Mouse (Mus musculus) frontal cortex, postnatal 25 days (tissue): ENCODE measurements around the gene Rex1bd.
A peak's percentile ranks its signal among the peaks of the same experiment; 100 is the strongest.
"Not testable (repeated sequence)": the region's sequence is repeated elsewhere in the genome, so short reads cannot be mapped to it uniquely, and the experiment has no call there.

ENCODE experiments used
- DNase-seq, 2 experiments: peaks; one replicate each; pipeline ENCODE4 v3.0.0; 2022; ENCODE audit warnings: low spot score in 2 of 2

Rex1bd gene

GRCm38 (mm10) chr8:70529299-70529698 is 22.7 kb upstream of the Rex1bd start:
- DNase-seq, result no peak

- DNase-seq, result no peak
Observed at GRCm38 (mm10) chr8:70528182-70528797, 21.7 kb upstream of the Rex1bd start.

DNA sequence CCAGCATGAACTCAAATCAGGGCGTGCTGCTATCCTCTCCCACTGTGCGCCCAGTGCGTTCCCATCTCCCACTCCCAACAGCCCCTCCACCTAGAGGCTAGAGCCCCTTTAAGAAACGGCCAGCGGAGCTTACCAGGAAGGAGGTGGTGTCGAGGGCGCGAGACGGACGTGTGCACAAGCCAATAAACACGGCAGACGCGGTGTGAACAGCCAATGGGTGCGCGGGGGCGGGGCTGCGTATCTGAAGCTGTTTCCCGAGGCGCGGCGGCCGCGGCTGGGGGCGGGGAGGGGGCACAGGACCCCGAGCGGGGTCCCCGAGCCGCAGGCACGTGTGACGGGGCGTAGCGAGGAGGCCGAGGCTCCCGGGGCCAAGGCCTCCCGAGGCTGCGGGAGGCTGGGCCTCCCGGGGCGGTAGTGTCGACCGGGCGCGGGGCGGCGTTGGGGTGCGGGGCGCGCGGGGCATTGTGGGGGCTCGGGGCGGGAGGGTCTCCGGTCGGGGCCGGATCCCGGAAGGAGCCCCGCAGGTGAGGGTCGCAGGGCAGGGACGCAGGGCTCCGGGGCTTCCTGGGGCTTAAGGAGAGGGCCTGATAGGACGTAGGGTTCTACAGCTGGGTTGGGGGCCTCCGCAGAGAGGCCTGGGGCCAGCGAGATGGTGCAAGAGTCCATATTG is 21.1 kb upstream of the Rex1bd start, which contains the start of the genes Fkbp8 and Kxd1:
TSS of gene Fkbp8 (plus strand) at position 213 of the 670 bp plus-strand sequence.
TSS of gene Kxd1 (minus strand) at position 445 of the 670 bp plus-strand sequence.
- peak; percentile 99 to 100 for DNase-seq

GRCm38 (mm10) chr8:70527111-70527511 is 20.6 kb upstream of the Rex1bd start:
- DNase-seq, result no peak

DNA sequence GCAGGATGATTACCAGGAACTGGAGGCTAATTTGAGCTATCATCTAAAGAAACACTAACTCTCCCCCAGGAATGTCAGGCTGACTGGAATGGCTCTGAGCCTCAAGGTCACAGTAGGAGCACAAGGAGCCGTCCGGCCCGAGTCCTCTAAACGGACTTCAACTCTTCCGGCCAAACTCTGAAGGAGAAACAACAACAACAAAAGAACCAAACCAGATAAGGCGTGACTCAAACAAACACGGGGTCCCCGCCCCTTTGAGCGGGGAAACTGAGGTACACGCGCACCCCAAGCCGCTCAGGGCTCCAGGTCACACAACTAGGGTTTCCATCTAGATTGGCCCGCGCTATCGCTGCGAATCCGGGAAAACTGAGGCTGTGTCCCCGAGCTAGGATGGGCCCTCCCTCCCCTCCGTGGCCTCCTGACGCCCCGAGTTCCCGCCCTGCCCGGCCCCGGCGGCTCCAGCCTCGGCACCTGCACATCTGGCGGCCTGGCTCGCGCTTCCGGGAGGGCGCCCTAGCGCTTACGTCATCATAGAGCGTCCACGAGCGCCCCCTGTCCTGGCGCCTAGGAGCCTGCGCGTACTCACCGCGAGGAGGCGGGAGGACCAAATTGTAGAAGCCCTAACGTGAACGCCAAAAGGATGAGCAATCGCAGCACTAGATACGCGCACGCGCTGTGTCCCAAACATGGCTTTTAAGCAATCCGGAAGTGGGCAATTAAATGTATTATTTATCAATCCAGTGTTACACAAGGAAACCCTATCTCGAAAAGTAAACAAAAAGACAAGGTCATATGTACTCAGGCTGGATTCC is 16.2 kb upstream of the Rex1bd start:
- peak; percentile 87 to 93 for DNase-seq

DNA sequence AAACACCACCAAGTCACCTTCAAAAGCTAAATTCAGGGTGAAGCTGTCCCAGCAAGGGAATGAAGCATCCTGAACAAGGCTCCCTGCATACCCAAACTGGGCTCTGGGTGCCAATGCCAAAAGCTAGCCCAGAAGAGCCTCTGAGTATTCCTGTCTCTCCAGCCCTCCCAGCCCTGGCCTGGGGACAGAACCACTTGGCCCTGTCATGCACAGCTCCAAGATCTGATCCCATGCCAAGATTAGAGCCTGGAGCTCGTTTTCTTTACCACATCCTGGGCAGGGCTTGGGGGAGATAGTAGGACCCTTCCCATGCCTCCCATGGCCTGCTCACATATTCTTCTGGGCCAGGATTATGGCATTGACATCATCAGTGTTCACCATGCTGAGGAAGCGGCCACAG is 13.1 kb upstream of the Rex1bd start:
- DNase-seq, result no peak

DNA sequence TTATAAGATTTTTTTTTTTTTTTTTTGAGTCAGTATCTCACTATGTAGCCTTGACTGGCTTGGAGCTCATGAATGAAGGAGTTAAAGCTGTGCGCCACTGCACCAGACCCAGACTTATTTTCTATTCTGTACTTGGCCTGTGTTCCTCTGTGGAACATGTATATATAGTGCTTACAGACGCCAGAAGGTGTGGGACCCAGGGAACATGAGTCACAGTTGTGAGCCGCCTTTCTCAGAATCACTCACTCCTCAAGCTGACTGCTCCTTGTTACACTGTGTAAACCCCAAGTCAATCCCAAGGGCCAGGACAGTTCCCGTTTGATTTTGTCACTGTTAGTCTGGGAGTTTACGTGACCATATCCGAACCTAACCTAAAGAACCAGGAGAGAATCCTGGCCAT is 12.5 kb upstream of the Rex1bd start:
- no peak for DNase-seq

GRCm38 (mm10) chr8:70517940-70518643 is 11.5 kb upstream of the Rex1bd start:
- no peak for DNase-seq

GRCm38 (mm10) chr8:70513441-70513840 is 6.9 kb upstream of the Rex1bd start:
- no peak for DNase-seq

GRCm38 (mm10) chr8:70512253-70512903 is 5.8 kb upstream of the Rex1bd start:
- no peak for DNase-seq

DNA sequence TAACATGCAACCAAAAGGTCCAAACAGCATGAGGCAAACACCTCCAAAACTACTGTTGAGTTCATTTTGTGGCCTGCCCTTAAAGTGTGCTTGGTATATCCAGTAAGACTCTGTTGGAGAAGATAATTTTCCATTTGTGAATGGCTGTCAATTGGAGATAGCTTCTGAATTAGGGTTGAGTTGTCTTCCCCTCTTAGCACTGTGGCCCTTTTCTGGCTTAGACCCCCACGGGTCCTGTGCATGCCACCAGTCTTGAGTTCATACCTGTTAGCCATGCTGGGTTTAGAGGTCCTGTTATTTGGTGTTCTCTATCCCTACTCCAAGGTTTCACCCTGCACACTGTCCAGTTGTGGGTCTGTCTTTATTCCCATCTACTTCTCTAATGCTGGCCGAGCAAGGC is 5.2 kb upstream of the Rex1bd start:
- no peak for DNase-seq

DNA sequence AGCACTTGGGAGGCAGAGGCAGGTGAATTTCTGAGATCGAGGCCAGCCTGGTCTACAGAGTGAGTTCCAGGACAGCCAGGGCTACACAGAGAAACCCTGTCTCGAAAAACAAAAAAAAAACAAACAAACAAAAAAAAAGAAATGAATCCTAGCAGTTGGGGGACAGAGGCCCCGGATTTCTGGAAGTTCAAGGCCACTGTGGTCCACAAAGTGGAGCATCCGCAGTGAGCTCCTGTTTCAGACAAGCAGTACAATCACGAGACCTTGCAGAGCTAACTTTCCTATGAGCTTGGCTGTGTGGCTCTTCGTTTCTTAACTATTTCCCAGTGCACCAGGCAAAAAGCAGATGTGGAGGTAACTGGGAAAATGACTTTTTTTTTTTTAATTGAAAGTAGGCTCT is 4.6 kb upstream of the Rex1bd start:
- not testable (repeated sequence) for DNase-seq

- peak; percentile 95 to 96 for DNase-seq
Observed at GRCm38 (mm10) chr8:70510228-70510915, 3.8 kb upstream of the Rex1bd start, which contains the start of gene Uba52. TSS of gene Uba52 (minus strand) at chr8:70510801.

DNA sequence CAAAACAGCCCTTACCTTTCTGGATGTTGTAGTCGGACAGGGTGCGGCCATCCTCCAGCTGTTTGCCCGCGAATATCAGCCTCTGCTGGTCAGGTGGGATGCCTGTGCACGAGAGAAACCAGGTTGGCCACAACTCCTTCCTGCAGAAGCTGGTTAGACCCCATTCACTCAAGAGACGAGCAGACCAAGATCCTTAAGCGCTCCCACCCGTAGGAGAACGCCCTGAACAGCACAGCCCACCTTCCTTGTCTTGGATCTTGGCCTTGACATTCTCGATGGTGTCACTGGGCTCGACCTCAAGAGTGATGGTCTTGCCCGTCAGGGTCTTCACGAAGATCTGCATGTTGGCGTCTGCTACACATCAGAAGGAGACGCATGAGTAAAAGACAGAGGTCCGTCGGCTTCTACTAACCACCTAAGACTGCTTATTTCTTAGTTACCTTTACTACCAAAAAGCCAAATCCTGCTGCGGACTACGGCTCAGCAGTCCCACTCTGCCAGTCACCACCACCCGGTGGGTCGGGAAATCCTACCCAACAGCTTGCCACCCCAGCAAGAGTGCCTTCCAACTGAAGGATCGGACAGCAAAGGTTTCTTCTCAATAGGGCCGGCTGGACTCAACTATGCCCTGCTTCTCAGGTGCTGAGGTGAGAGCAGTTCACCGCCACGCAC is 2.9 kb upstream of the Rex1bd start:
- DNase-seq, result no peak

- DNase-seq, result no peak
Observed at GRCm38 (mm10) chr8:70507027-70507393, 458 bp upstream of the Rex1bd start.

DNA sequence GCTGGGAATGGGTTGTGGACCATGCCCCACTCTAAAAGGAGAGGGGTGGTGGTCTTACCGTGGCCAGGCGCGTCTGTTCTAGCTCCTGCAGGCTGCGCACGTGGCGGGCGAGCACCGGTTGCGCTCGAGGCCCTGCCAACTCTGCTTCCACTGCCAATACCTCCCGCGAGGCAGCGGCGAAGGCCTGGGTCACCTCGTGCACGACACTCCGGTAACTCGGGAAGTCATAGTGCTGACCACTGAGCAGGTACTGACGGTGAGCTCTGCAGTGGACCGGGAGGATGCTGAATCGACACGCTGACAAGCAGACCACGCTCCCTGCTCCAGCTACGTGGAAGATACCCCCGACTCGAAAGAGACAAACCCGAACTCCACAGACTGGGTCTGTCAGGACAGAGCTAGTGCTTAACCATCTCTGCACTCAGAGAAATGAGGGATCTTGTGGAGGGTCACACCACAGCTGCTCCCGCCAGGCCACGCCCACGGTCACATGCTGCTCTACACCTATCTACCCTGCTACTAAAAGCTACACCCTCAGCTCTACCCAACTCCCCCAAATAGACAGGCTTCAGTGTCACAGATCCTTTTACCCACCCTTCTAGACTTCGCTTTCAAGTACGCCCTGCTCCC is 739 bp downstream of the Rex1bd start:
- DNase-seq, result no peak

DNA sequence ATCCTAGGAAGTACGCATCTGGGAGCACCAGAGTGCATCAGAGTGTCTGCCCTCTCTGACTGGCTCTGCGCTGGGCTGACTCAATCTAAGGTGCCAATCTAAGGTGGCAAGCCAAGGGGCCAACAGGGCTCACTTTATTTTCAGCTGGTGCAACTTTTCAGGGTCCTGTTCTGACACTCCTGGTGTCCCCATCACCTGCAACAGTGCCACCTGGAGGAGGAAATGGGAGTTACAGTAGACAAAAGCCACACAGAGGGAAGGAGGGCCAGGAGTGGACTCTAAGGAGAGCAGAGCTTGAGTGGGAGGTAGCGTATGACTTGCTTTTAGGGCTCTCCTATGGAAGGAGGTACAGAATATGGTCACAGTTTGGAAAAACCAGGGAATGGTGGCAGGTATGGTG is 1.7 kb downstream of the Rex1bd start:
- peak; percentile 67 to 84 for DNase-seq

GRCm38 (mm10) chr8:70504291-70504716 is 2.2 kb downstream of the Rex1bd start:
- no peak for DNase-seq

- no peak for DNase-seq
Observed at GRCm38 (mm10) chr8:70503062-70503750, 3.3 kb downstream of the Rex1bd start.
